Mouse (Mus musculus): ENCODE results near the gene Nip7. TPM values are rescaled to one million over a fixed set of nuclear protein-coding genes. Genes with fewer than 3 reads are reported as not detected.

The Nip7 gene
- total RNA-seq, 2 experiments from 2014 or later, result 61.0 to 62.3 TPM

Small RNA genes within 50 kb of the gene (microRNA-seq; reads per million reads assigned to microRNA genes)
- gene Mir7075, result 2.3 reads per million

Other genes with a start within 250 kb of the Nip7 start
- gene Has3, start 186.6 kb upstream of the Nip7 start, total RNA-seq (2021), result 1 to 10 TPM; 5.6 to 6.1 TPM
- 10 to 100 TPM; 25.6 to 27.4 TPM for gene Utp4, start 163.2 kb upstream of the Nip7 start, total RNA-seq (2021)
- gene Sntb2, start 121.1 kb upstream of the Nip7 start, total RNA-seq (2021), result 1 to 10 TPM; 6.7 to 7.1 TPM
- gene Vps4a, start 25.7 kb upstream of the Nip7 start, total RNA-seq (2021), result 100 to 1,000 TPM; 130 to 143 TPM
- 10 to 100 TPM; 25.5 to 25.8 TPM for gene Pdf, start 8.3 kb upstream of the Nip7 start, total RNA-seq (2021)
- 10 to 100 TPM; 26.2 to 28.0 TPM for gene Cog8, start 188 bp upstream of the Nip7 start, total RNA-seq (2021)
- not detected for gene Tmed6, start 8.8 kb downstream of the Nip7 start, total RNA-seq (2021)
- gene Terf2, start 39.7 kb downstream of the Nip7 start, total RNA-seq (2021), result 10 to 100 TPM; 38.2 to 39.6 TPM
- gene Cyb5b, start 93.8 kb downstream of the Nip7 start, total RNA-seq (2021), result 10 to 100 TPM; 92.2 to 95.1 TPM
- 10 to 100 TPM; 32.7 to 33.6 TPM for gene Nfat5, start 236.6 kb downstream of the Nip7 start, total RNA-seq (2021)

Measured in left cerebral cortex, postnatal 10 days (tissue).